Mouse (Mus musculus) forebrain, embryonic 10.5 days (tissue): ENCODE results near the gene Ate1. TPM values are rescaled to one million over a fixed set of nuclear protein-coding genes. Genes with fewer than 3 reads are reported as not detected.
"Not testable (repeated sequence)": the region's sequence is repeated elsewhere in the genome, so short reads cannot be mapped to it uniquely, and the experiment has no call there.

Source experiments
- DNase-seq: peaks from one replicate; pipeline ENCODE4 v3.0.0-alpha.2; 2017; ENCODE audit warnings: low spot score; ENCODE audit errors: extremely low spot score
- H3K27ac ChIP-seq: fragments of 300-500 bp; sonication (generic); 2 replicates; pipeline ENCODE4 v1.5.1; 2016; ENCODE audit warnings: mild to moderate bottlenecking
- H3K27me3 ChIP-seq: fragments of 300-500 bp; sonication (generic); 2 replicates; pipeline ENCODE4 v1.6.1; 2016; ENCODE audit warnings: mild to moderate bottlenecking; ENCODE audit not compliant: poor library complexity, severe bottlenecking
- H3K36me3 ChIP-seq: fragments of 300-500 bp; sonication (generic); replicated peaks from 2 replicates; pipeline ENCODE4 v1.6.1; 2016; ENCODE audit warnings: mild to moderate bottlenecking, moderate library complexity
- H3K4me1 ChIP-seq: fragments of 300-500 bp; sonication (generic); 2 replicates; pipeline ENCODE4 v1.6.1; 2016
- H3K4me3 ChIP-seq: fragments of 300-500 bp; sonication (generic); 2 replicates; pipeline ENCODE4 v1.5.1; 2016; ENCODE audit warnings: mild to moderate bottlenecking, moderate library complexity
- H3K9me3 ChIP-seq: fragments of 300-500 bp; sonication (generic); 2 replicates; pipeline ENCODE4 v1.6.1; 2016; ENCODE audit warnings: mild to moderate bottlenecking, moderate library complexity
- WGBS: fragments of 180-500 bp; shearing (Covaris S2); methylation state at CpG from one replicate; pipeline ENCODE4 v1.1.7; 2016; 5-methylcytosine and 5-hydroxymethylcytosine counted together
- polyA plus RNA-seq: library from polyadenylated mRNA; unstranded; fragments of >200 nt; fragmentation: Nextera tagmentation; extraction: Ambion mirVana; gene quantifications from 2 replicates; pipeline ENCODE4 v1.2.1, GENCODE M21; 2016

Gene Ate1
- polyA plus RNA-seq, 1 experiment from 2014 or later, result 52.4 TPM

- 50% methylated on average over 26 of the region's 26 CpGs for WGBS
- Histone ChIP-seq H3K27ac (peak overlapping the region; percentile 99), H3K27me3 (no peaks in the 10 kb centered on the region), H3K4me1 (peaks cover 25% of the 10 kb centered on the region), H3K36me3 (peaks cover 21% of the 10 kb centered on the region), H3K4me3 (peak overlapping the region; percentile 77), H3K9me3 (no peaks in the 10 kb centered on the region)
- DNase-seq, result no peak
These were observed 1.7 kb downstream of the Ate1 start for GRCm38 (mm10) chr7:130518213-130519095.

- Histone ChIP-seq H3K27me3 (no peaks in the 10 kb centered on the region), H3K36me3 (peaks cover 95% of the 10 kb centered on the region), H3K27ac (no peak overlapping the region), H3K4me1 (no peaks in the 10 kb centered on the region), H3K4me3 (no peak overlapping the region), H3K9me3 (no peaks in the 10 kb centered on the region)
- DNase-seq, result no peak
- 94% methylated on average over 5 of the region's 5 CpGs for WGBS
These were observed 9.9 kb downstream of the Ate1 start for GRCm38 (mm10) chr7:130510243-130510642.

GRCm38 (mm10) chr7:130503006-130503405 is 17.2 kb downstream of the Ate1 start:
- WGBS, result 96% methylated on average over 5 of the region's 5 CpGs
- no peaks in the 10 kb centered on the region for H3K27me3 ChIP-seq
- peaks cover 85% of the 10 kb centered on the region for H3K36me3 ChIP-seq

GRCm38 (mm10) chr7:130501499-130501898 is 18.7 kb downstream of the Ate1 start:
- no peak for DNase-seq
- Histone ChIP-seq H3K4me1 (no peaks in the 10 kb centered on the region), H3K27ac (no peak overlapping the region), H3K36me3 (peaks cover 76% of the 10 kb centered on the region), H3K4me3 (no peak overlapping the region), H3K9me3 (no peaks in the 10 kb centered on the region), H3K27me3 (no peaks in the 10 kb centered on the region)
- WGBS, result 78% methylated on average over 1 of the region's 1 CpGs

More at GRCm38 (mm10) chr7:130503006-130503405, 17.2 kb downstream of the Ate1 start:
- no peak for DNase-seq
- no peak overlapping the region for H3K27ac ChIP-seq
- no peaks in the 10 kb centered on the region for H3K4me1 ChIP-seq
- no peaks in the 10 kb centered on the region for H3K9me3 ChIP-seq
- H3K4me3 ChIP-seq, result no peak overlapping the region

- peaks cover 36% of the 10 kb centered on the region for H3K36me3 ChIP-seq
- H3K27ac ChIP-seq, result no peak overlapping the region
- H3K9me3 ChIP-seq, result peaks cover under 1% of the 10 kb centered on the region; the same call in 1 of the 2 replicates
- H3K4me1 ChIP-seq, result no peaks in the 10 kb centered on the region
- DNase-seq, result no peak
- H3K27me3 ChIP-seq, result no peaks in the 10 kb centered on the region
- WGBS, result 92% methylated on average over 3 of the region's 3 CpGs
- no peak overlapping the region for H3K4me3 ChIP-seq
These were observed 26.8 kb downstream of the Ate1 start for GRCm38 (mm10) chr7:130493346-130493745.

- Histone ChIP-seq H3K4me1 (no peaks in the 10 kb centered on the region), H3K4me3 (no peak overlapping the region), H3K9me3 (peaks cover 14% of the 10 kb centered on the region), H3K27ac (no peak overlapping the region), H3K27me3 (no peaks in the 10 kb centered on the region), H3K36me3 (peaks cover 41% of the 10 kb centered on the region)
- DNase-seq, result no peak
These were observed 28.1 kb downstream of the Ate1 start for GRCm38 (mm10) chr7:130492026-130492425.

GRCm38 (mm10) chr7:130479003-130479402 is 41.2 kb downstream of the Ate1 start:
- H3K9me3 ChIP-seq, H3K27ac ChIP-seq, H3K4me3 ChIP-seq, DNase-seq, H3K27me3 ChIP-seq: not testable (repeated sequence)
- WGBS, result 89% methylated on average over 3 of the region's 3 CpGs
- peaks cover 26% of the 10 kb centered on the region for H3K36me3 ChIP-seq
- H3K4me1 ChIP-seq, result peaks cover 19% of the 10 kb centered on the region

GRCm38 (mm10) chr7:130475970-130476369 is 44.2 kb downstream of the Ate1 start:
- Histone ChIP-seq H3K27ac (no peak overlapping the region), H3K4me1 (peaks cover 50% of the 10 kb centered on the region), H3K4me3 (no peak overlapping the region), H3K36me3 (peaks cover 21% of the 10 kb centered on the region), H3K27me3 (no peaks in the 10 kb centered on the region), H3K9me3 (no peaks in the 10 kb centered on the region)
- DNase-seq, result no peak
- 45% methylated on average over 2 of the region's 2 CpGs for WGBS

- Histone ChIP-seq H3K27me3 (no peaks in the 10 kb centered on the region), H3K4me1 (peaks cover 70% of the 10 kb centered on the region), H3K27ac (peak overlapping the region; percentile 80), H3K36me3 (peaks cover 6% of the 10 kb centered on the region), H3K4me3 (no peak overlapping the region), H3K9me3 (no peaks in the 10 kb centered on the region)
- WGBS, result 63% methylated on average over 3 of the region's 3 CpGs
- DNase-seq, result no peak
These were observed 46.3 kb downstream of the Ate1 start for GRCm38 (mm10) chr7:130473881-130474280.

- H3K4me3 ChIP-seq, result no peak overlapping the region
- H3K27me3 ChIP-seq, result no peaks in the 10 kb centered on the region
- H3K4me1 ChIP-seq, result peaks cover 76% of the 10 kb centered on the region
- peak overlapping the region; percentile 80; the same call in 1 of the 2 replicates for H3K27ac ChIP-seq
- no peaks in the 10 kb centered on the region for H3K9me3 ChIP-seq
- WGBS, result 29% methylated on average over 6 of the region's 6 CpGs
- peak; percentile 47 for DNase-seq
- H3K36me3 ChIP-seq, result peaks cover 2% of the 10 kb centered on the region; the same call in 1 of the 2 replicates
These were observed 47.5 kb downstream of the Ate1 start for GRCm38 (mm10) chr7:130472683-130473082.

- Histone ChIP-seq H3K9me3 (no peaks in the 10 kb centered on the region), H3K27me3 (no peaks in the 10 kb centered on the region), H3K4me3 (no peak overlapping the region), H3K36me3 (peaks cover 7% of the 10 kb centered on the region; the same call in 1 of the 2 replicates), H3K4me1 (peaks cover 73% of the 10 kb centered on the region), H3K27ac (peak overlapping the region; percentile 74)
- no peak for DNase-seq
- 26% methylated on average over 6 of the region's 6 CpGs for WGBS
These were observed 49.1 kb downstream of the Ate1 start for GRCm38 (mm10) chr7:130471045-130471444.

GRCm38 (mm10) chr7:130455587-130456246 is 64.5 kb downstream of the Ate1 start:
- DNase-seq, result no peak
- Histone ChIP-seq H3K27ac (no peak overlapping the region), H3K4me1 (peaks cover 6% of the 10 kb centered on the region), H3K27me3 (no peaks in the 10 kb centered on the region), H3K9me3 (no peaks in the 10 kb centered on the region), H3K36me3 (peaks cover 54% of the 10 kb centered on the region), H3K4me3 (no peak overlapping the region)
- 73% methylated on average over 4 of the region's 4 CpGs for WGBS

GRCm38 (mm10) chr7:130454226-130454625 is 65.9 kb downstream of the Ate1 start:
- Histone ChIP-seq H3K27ac (no peak overlapping the region), H3K9me3 (no peaks in the 10 kb centered on the region), H3K36me3 (peaks cover 53% of the 10 kb centered on the region), H3K27me3 (no peaks in the 10 kb centered on the region), H3K4me1 (peaks cover 6% of the 10 kb centered on the region), H3K4me3 (no peak overlapping the region)
- DNase-seq, result no peak
- 97% methylated on average over 3 of the region's 3 CpGs for WGBS
